Mouse (Mus musculus) urinary bladder, adult 18-20 months (tissue): ENCODE results near the gene Srgap3.

Experiments
- DNase-seq, 2 experiments: peaks; one replicate each; pipeline ENCODE4 v3.0.0; 2022; ENCODE audit warnings: low spot score in 2 of 2, mixed read lengths in 2 of 2

The Srgap3 gene

DNA sequence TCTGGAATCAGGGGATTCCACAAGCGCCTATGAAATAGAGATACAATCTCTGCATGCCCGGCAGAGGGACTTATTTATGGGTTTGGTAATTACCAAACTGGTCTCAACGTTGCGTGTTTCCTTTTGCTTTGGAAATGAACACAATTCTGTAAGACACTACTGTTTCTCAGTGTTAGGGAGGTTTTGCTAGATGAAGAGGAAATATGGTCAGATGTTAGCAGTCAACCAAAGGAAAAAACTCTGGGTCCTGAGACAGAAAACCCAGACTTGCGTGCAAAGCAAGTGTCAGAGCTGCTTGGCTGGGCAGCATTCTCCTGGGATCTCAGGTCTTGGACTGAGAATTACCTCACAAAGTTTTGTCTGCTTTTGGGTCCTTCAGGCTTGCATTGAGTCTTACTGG, 34.5 kb downstream of the Srgap3 start:
- no peak for DNase-seq

DNA sequence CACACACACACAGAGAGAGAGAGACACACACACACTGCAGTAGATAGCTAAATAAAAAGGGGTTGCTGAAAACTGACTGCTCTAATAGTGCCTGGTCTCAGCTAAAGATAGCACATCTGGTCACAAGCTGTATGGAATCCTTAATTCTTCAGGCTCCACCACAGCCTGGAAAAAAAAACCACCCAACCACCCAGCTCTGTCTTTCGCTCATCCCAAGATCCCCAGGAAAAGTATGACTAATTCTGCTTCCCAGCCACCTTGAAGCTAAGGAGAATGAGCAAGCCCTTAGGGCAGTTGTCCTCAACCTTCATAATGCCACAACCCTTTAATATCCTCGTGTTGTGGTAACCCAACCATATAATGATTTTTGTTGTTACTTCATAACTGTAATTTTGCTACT, 37.4 kb downstream of the Srgap3 start:
- DNase-seq = no peak

DNA sequence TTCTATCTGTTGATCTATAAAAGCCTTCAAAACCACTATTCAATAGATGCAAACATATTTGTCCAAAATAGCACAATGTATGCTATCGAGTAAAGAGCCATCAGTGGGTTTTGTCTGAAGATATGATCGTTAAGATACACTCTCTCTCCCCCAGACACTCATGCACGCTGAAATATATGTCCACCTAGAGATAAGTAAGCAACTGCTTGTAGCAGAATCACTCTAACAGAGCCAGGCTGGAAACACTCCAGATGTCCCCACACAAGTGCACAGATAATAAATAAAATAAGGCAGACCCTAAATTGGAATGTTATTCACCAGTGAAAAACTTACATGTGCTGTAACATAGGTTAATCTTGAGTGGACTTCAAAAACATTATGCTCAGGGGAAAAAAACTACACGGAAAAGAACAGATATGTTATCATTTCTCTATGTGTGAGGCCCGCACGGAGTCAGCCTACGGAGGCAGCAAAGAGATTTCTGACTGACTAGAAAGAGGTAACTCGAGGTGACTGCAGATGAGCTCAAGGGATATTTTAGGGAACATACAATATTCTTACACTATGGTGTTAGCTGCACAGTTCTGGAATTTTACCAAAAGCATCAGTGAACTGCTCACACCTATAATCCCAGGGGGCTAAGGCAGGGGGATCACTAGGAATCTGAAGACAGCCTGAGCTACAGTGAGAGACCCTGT, 39.0 kb downstream of the Srgap3 start:
- DNase-seq = no peak

DNA sequence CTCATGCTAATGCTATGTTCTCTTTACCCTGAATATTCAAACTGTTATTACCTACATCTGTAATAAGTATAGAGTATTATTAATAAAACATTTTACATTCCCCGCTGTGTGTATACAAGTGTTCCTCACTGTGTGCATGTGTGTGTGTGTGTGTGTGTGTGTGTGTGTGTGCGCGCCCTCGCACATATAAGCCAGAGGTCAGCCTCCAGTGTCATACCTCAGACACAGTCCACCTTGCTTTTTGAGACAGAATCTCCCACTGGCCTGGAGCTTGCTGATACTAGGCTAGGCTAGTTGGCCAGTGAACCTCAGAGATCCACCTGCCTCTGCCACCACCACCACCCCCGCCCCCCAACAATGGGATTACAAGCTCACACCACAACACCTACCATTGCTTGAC, 43.3 kb downstream of the Srgap3 start:
- no peak for DNase-seq

DNA sequence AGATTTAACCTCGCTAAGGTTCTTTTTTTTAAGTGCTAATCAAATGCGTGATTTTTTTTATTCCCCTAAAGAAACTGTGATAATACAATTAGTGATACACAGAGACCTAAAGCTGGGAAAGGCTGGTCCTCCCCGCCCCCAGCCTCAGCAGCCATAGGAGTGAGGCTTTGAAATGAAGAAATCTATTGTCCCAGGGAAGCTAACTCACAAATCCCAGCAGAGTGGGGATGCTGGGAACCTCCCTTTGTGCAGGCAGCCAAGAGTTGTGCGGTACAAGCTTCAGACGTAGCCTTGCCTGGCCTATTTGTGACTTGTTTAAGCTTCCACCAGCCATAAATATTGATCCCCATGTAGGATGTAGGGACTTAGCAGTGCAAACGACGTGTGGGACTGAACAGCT, 43.8 kb downstream of the Srgap3 start:
- no peak for DNase-seq

GRCm38 (mm10) chr6:112902791-112903190, 44.3 kb downstream of the Srgap3 start:
- no peak for DNase-seq

DNA sequence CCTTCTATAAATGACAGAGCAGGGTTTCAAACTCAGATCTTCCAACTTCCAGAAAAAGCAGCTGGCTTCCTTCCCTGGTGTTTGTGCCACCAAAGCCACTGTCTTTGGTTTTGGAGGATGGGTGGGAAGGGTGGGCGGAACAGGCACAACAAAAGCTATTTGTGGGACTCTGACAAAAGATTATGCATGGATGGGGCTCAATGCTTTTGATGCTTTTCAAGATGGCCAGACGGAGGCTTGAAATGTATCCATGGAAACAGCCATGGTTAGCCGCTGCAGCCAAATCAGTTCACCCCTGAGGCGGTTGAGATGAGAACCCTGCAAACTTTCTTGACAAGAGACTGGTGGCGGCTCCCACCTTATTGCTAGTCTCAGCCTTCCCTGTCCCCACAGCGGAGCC, 46.8 kb downstream of the Srgap3 start:
- DNase-seq = no peak

- no peak for DNase-seq
These were observed 47.4 kb downstream of the Srgap3 start for GRCm38 (mm10) chr6:112899711-112900110.

DNA sequence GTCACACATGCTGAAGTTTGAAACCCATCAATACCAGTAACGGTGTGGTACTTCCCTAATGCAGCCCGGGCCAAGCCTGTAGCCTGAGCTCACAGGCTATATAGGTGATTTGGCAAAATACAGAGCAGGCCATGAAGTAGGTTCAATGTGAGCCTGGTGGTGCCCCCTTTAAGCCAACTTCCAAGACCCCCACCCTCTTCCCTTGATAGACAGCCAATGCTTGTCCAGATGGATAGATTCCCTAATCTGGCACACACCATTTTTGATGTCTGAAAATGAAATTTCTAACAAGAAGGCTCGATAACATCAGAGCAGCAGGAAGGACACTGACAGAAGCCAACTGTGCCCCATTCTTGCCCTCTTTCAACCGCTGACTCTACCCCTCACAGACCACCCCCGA, 47.8 kb downstream of the Srgap3 start:
- no peak for DNase-seq

GRCm38 (mm10) chr6:112898435-112898834, 48.6 kb downstream of the Srgap3 start:
- DNase-seq = no peak

- DNase-seq = no peak
These were observed 50.7 kb downstream of the Srgap3 start for GRCm38 (mm10) chr6:112896372-112896771.

DNA sequence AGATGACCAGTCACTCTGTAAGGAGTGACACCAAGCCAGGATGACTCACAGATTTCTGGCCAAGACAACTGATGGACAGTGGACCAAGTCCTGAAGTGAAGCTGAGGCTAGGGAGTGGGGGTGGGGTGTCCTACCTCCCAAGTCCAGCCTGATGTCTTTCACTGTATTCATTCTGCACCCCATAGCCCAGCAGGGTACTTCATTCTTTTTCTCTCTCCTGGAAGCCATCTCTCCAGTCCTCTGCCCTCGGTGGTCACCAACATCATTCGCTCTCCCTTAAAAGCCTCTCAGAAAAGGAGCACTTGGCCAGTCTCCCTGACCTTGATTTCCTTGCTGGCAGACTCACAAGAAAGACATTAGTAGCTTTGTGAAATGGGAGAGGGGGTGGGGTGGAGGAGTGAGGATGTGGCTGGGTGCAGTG, 56.7 kb downstream of the Srgap3 start:
- no peak for DNase-seq

- no peak for DNase-seq
These were observed 63.4 kb downstream of the Srgap3 start for GRCm38 (mm10) chr6:112883588-112884135.

GRCm38 (mm10) chr6:112880048-112880534, 67.0 kb downstream of the Srgap3 start:
- no peak for DNase-seq

- no peak for DNase-seq
These were observed 67.9 kb downstream of the Srgap3 start for GRCm38 (mm10) chr6:112879154-112879553.

DNA sequence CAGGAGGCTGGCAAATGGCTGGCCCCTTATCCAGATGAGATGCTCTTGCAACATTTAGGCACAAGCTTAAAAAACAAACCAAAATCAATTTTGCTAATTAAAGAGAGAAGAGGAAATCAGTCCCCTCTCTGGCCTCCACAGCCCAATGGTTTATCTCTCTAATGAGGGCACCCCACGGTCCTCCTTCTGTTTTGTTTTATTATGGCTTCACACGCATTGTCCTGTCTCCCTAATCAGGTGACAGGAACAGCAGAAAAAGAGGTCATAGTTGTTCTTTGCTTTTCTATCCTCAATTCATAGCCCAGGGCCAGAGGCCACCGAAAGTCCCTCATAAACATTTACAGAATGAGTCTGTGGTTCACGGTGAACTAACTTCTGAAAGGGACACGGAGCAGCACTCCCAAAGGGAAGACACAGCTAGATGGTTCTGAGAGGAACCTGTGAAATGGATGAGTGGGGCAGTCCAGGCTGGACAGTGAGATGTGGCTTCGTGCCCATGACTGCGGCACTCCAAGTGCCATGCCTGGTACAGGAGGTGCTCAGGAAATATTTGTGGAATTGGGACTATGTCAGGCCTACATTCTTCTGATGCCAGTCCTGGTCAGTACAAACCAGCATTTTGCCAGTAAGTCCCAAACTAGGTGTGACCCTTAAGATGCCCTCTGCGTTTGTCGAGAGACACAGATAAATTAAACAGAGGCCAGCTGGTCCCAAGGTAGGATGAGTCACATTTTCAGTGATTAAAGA, 73.8 kb downstream of the Srgap3 start:
- no peak for DNase-seq

DNA sequence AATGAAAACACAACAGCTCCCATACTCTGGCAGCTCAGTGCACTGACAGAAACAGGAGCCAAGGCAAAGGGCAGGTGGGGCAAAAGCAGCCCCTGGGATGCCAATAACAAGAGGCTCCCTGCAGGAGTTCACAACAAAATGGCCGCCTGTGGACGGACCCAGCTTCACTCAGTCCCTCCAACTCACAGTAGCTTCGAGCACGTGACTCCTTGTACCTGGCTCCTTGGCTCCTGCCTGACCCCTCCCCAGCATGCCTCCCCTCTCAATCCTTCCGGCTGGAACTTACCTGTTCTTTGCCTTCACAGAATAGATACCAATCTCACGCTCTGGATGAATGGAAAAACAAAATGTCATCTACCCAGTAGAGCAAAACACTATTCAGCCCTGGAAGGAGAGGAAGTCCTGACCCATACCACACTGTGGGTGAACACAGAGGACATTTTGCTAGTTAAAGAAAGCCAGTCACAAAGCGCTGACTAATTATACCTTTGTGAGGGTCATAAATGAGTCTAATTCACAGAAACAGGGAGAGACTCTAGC, 75.8 kb downstream of the Srgap3 start:
- no peak for DNase-seq

DNA sequence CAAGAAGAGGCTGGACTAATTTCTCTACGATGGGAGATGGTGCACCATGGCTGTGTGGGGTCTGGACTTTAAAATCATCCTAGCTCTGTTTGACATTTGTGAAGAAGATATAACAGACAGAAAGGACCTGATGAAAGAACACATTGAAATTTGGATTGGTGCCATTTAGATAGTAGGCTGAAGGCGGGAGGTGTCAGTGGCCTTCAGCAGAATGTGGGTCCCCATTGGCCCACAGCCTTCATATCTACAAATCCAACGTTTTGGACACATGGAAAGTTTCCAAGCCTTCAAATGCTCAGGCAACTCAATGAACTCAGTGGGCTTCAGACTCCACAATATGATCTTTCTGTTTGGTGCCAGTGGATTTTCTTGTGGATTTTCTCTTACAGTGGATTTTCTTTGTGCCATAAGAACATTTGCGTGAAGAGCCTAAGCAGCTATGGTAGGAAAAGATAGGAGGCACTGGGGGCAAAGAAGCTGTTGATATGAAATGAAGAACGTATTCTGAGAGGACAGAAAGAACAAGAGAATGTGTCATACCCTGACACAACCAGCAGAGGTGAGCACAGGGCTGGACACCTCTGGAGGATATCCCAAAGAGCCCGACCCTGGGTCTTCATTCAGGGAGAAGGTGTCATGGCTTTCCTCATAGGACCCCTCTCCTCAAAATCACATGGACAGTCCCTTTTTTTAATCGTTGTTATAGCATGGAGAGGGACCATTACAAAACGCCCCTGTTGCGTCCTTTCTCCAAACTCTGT, 78.7 kb downstream of the Srgap3 start:
- no peak for DNase-seq

DNA sequence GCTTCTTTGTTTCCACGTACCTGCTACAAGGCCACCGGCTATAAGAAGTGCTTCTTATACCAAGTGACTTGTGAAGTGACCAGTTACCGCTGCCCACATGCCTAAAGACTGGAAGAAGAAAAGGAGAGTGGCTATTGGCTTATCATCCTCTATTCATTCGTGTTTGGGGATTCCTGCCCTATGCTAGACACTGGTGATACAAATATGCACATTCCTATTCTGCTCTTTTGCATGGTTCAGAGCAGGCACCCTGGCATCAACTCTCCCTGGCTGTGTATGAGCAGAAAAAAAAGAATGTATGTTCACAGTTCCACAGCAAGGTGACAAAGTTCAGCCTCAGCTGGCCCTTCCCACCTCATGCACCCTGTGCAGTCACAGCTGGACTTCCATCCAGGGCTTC, 81.0 kb downstream of the Srgap3 start:
- DNase-seq = no peak

DNA sequence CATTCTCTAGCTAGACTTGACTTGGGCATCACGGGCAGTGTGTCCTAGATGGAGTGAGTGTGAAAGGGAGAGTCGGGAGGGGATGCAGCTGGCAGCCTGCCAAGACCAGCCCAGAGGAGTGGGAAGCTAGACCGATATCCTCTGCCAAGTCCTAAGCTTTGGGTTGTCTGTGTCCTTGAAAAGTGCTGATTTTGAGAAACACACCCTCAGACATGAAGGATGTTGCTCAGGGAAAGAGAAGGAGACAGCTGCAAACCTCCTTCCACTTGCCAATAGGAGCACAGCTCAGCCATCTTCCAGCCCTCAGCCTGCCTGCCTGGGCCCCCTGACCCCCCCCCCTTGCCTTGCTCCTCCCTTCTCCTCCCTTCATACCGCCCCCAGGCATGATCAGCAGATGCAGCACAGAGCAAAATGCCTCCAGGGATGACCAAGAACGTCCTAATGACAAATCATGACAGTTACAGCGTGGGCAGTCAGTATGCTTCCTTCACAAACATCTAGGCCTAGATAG, 82.0 kb downstream of the Srgap3 start:
- no peak for DNase-seq

DNA sequence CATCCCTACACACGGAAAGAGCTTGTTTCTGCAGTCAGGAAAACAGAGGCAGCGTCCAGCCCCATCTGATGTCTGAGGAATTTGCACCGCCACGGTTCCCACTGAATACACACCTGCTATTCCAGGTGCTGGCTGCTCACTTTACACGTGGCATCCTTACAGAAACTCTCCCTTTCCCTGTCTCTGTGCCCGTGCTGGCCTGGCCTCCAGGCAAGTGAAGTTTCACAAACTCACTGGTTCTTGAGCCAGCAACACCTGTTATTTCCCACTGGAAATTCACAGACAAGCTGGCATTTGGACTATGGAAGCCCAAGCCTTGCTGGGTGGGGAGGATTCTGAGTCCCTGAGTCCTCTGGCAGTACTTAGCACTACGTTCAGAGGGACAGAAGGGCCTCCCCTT, 84.6 kb downstream of the Srgap3 start:
- no peak for DNase-seq
